Mouse (Mus musculus): ENCODE results near the gene Hrc.

- TF ChIP-seq CTCF (IDR thresholded peaks at IDR 0.05; ENCODE audit: low read depth, low read length) (no peak), POLR2AphosphoS5 (IDR thresholded peaks at IDR 0.05; ENCODE audit: insufficient replicate concordance, low read depth, low read length) (no peak)
Measured at GRCm38 (mm10) chr7:45369022-45369745, 34.1 kb downstream of the Hrc start.
